Mouse (Mus musculus) heart, adult 2 months (tissue): Measurements from ENCODE around the gene Cdk19.

ENCODE experiments used
- CTCF ChIP-seq: fragments of 200-600 bp; IDR thresholded peaks from 2 replicates; pipeline ENCODE4 v1.8.1; 2022; ENCODE audit warnings: antibody characterized with exemption, mild to moderate bottlenecking, moderate library complexity
- EP300 ChIP-seq: fragments of 200-500 bp; IDR thresholded peaks from 2 replicates; pipeline ENCODE4 v1.6.1; 2011; ENCODE audit warnings: low read depth, low read length, control low read depth; ENCODE audit not compliant: insufficient read depth

DNA sequence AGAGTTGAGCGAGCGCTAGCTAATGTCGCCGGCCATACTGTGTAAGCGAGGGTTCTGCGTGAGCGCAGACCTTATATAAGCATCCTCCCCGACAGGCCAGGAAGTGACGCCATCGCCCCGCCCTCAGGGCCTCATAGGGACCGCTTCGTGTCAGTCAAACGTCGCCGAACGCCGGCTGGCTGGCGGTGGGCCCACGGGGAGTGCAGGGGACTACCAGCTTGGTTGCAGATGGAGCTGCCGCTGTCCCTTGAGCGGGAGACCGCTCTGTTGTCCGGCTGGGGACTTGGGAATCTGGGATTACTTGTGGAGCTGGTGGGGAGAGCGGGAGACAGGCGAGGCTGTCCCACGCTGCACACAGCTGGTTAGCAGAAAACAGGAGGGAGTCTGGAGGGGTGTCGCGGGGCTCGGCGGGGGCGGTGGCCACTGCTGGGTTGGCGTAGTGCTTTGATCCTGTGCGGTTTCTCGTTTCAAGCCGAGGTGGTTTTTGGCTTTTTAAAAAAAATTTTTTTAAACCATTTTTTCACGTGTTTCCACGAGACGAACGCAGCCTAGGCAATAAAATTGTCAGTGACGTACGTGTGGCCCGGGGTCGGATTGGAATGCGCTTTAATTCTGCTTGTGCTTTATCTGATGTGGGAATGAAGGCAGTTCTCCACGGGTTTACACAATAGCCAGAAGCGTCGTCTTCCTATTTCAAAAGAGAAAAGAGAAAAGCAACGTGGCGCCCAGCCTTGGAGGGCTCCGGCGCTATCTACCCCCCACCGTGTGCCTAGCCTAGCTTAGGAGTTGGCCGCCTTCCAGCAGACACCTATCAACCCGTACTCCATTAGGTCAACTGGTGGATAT is 37.0 kb upstream of the Cdk19 start, which contains the start of gene Amd1:
- no peak for TF ChIP-seq CTCF
- no peak for TF ChIP-seq EP300
